10 mouse cellular contexts compared by ENCODE assay signal in the genomic region with DNA sequence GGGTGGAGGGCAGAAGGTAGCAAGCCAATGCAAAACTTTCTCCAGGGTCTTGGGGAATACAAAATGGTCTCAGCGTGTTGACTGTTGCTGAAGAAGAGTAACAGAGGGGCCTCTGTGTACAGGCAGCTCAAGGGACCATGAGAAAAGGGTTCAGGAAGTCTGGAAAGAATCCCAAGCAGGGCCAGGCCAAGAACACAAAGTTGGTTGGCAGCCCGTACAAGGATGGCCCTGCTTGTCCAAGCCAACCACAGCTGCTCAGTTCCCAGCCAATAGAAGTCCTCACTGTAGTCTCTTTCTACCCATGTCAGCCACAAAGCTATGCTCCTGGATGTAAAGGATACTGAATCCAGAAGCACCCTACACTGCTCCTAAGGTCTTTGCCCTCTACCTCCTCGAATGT. TPM values are rescaled to one million over a fixed set of nuclear protein-coding genes. Genes with fewer than 3 reads are reported as not detected.
DNase-seq lines count a peak whose midpoint lies in the region; ATAC-seq lines count a peak whose summit lies in the region.
"Had no signal": no experiment of that assay in that cellular context is flagged by ENCODE, and none has a peak within 500 bp of the region (broad histone marks: within the 10 kb centered on the region; RNA-seq: fewer than 3 reads in every experiment).

No protein-coding gene starts in this region.

- intact Hi-C loops in left cerebral cortex, postnatal 4 days (cut with DNase I), result no loop called here
- intact Hi-C loops in gastrocnemius, postnatal 36 days (cut with DNase I), result loop anchor here (10.0 kb wide), 1 partner anchor 305 kb away; no protein-coding TSS in a partner anchor

- no peaks in the 10 kb centered on the region for H3K36me3 ChIP-seq in forebrain, embryonic 16.5 days (ENCODE audit: control insufficient read depth, insufficient read depth)
- H3K36me3 ChIP-seq in forebrain, embryonic 13.5 days (ENCODE audit: poor library complexity, severe bottlenecking), result no peaks in the 10 kb centered on the region
- H3K36me3 ChIP-seq: kidney, embryonic 15.5 days; midbrain, embryonic 13.5 days had no signal

- no peak overlapping the region for H3K9ac ChIP-seq in forebrain, embryonic 16.5 days (replicated peaks; ENCODE audit: low read depth, low read length)
- no peak overlapping the region for H3K9ac ChIP-seq in forebrain, embryonic 13.5 days
- H3K9ac ChIP-seq: kidney, embryonic 15.5 days; midbrain, embryonic 13.5 days had no signal

- no peak overlapping the region for H3K27ac ChIP-seq in forebrain, embryonic 16.5 days (ENCODE audit: low read length)
- H3K27ac ChIP-seq in forebrain, embryonic 13.5 days, result no peak overlapping the region
- H3K27ac ChIP-seq: kidney, embryonic 15.5 days; midbrain, embryonic 13.5 days had no signal

- no peaks in the 10 kb centered on the region for H3K27me3 ChIP-seq in forebrain, embryonic 16.5 days (replicated peaks; ENCODE audit: control insufficient read depth, insufficient read depth, low read length)
- H3K27me3 ChIP-seq in forebrain, embryonic 13.5 days, result no peaks in the 10 kb centered on the region
- H3K27me3 ChIP-seq: CH12.LX; kidney, embryonic 15.5 days; midbrain, embryonic 13.5 days had no signal

- no peak overlapping the region for H3K4me2 ChIP-seq in forebrain, embryonic 16.5 days (ENCODE audit: low read length)
- no peak overlapping the region for H3K4me2 ChIP-seq in forebrain, embryonic 13.5 days
- H3K4me2 ChIP-seq: kidney, embryonic 15.5 days; midbrain, embryonic 13.5 days had no signal

- 78% methylated on average over 3 of the region's 3 CpGs for WGBS in forebrain, embryonic 16.5 days
- 81% methylated on average over 3 of the region's 3 CpGs for WGBS in forebrain, embryonic 13.5 days

- no peak overlapping the region for H3K4me3 ChIP-seq in forebrain, embryonic 16.5 days (replicated peaks; ENCODE audit: low read length)
- H3K4me3 ChIP-seq in forebrain, embryonic 13.5 days, result no peak overlapping the region
- H3K4me3 ChIP-seq: kidney, embryonic 15.5 days; midbrain, embryonic 13.5 days had no signal

- H3K4me1 ChIP-seq in forebrain, embryonic 16.5 days (replicated peaks; ENCODE audit: control insufficient read depth, insufficient read depth, low read length), result peaks cover 17% of the 10 kb centered on the region
- peaks cover 19% of the 10 kb centered on the region for H3K4me1 ChIP-seq in forebrain, embryonic 13.5 days
- H3K4me1 ChIP-seq: kidney, embryonic 15.5 days had no signal

- ATAC-seq in forebrain, embryonic 16.5 days, result peak; percentile 27; the same call in 1 of the 2 replicates
- no peak for ATAC-seq in forebrain, embryonic 13.5 days
- ATAC-seq in erythroid progenitor cell, adult 5-6 weeks (replicated peaks; ENCODE audit: low FRiP score, poor library complexity, severe bottlenecking), result 0 out of 2 replicates have a peak, but pooled peaks have one; percentile 9

- peak; percentile 70 for DNase-seq in left cerebral cortex, postnatal 4 days
- DNase-seq in left cerebral cortex, adult 18-20 months (ENCODE audit: low spot score in 2 of 2), result no peak
- DNase-seq in gastrocnemius, postnatal 36 days, result peak; percentile 39 to 42
- no peak for DNase-seq in spleen, postnatal 14 days (ENCODE audit: low spot score in 2 of 2)

- no peaks in the 10 kb centered on the region for H3K9me3 ChIP-seq in forebrain, embryonic 16.5 days (ENCODE audit: control insufficient read depth, low read length)
- no peaks in the 10 kb centered on the region for H3K9me3 ChIP-seq in forebrain, embryonic 13.5 days (replicated peaks)
- H3K9me3 ChIP-seq: kidney, embryonic 15.5 days; midbrain, embryonic 13.5 days had no signal

RNA-seq across cellular contexts. Expression of gene Diexf, which starts 40.4 kb away (rescaled TPM):
- polyA plus RNA-seq in forebrain, embryonic 16.5 days (2015; fragmentation: Nextera tagmentation; extraction: Ambion mirVana), result 11.3 and 13.9 TPM in 2 replicates
- 10.0 and 10.2 TPM in 2 replicates for polyA plus RNA-seq in forebrain, embryonic 13.5 days (2015; fragmentation: Nextera tagmentation; extraction: Ambion mirVana)
- 10 to 100 TPM; 26.5 to 28.6 TPM for total RNA-seq in left cerebral cortex, postnatal 4 days (2021)
- total RNA-seq in left cerebral cortex, adult 18-20 months (2021), result 10 to 100 TPM; 22.0 to 22.5 TPM
- total RNA-seq in erythroid progenitor cell, adult 5-6 weeks (2015; ENCODE audit: low replicate concordance), result 3.4 and 19.1 TPM in 2 replicates
- 1.4 and 1.5 TPM in 2 replicates for total RNA-seq in erythroid progenitor cell, adult 5-6 weeks (2017; ENCODE audit: low replicate concordance)
- total RNA-seq in gastrocnemius, postnatal 36 days (2021), result 1 to 10 TPM; 6.0 to 7.6 TPM

RNA-seq across cellular contexts. Expression of gene Syt14, which starts 54.1 kb away (rescaled TPM):
- 9.0 and 10.3 TPM in 2 replicates for polyA plus RNA-seq in forebrain, embryonic 16.5 days (2015; fragmentation: Nextera tagmentation; extraction: Ambion mirVana)
- polyA plus RNA-seq in forebrain, embryonic 13.5 days (2015; fragmentation: Nextera tagmentation; extraction: Ambion mirVana), result 6.2 and 7.6 TPM in 2 replicates
- 10 to 100 TPM; 28.6 to 29.0 TPM for total RNA-seq in left cerebral cortex, postnatal 4 days (2021)
- 10 to 100 TPM; 25.3 TPM for total RNA-seq in left cerebral cortex, adult 18-20 months (2021)
- 7.6 and 13.0 TPM in 2 replicates for total RNA-seq in erythroid progenitor cell, adult 5-6 weeks (2015; ENCODE audit: low replicate concordance)
- total RNA-seq in erythroid progenitor cell, adult 5-6 weeks (2017; ENCODE audit: low replicate concordance), result 5.4 and 8.8 TPM in 2 replicates
- total RNA-seq in gastrocnemius, postnatal 36 days (2021), result under 1 TPM; 0.05 to 0.15 TPM
- total RNA-seq: CH12.LX had no signal

Comparison
In these comparisons a context has a peak if more than half of its experiments do, and no peak if none do; other contexts are left out.
1. DNase-seq: peak in left cerebral cortex, postnatal 4 days (single experiment) and gastrocnemius, postnatal 36 days (2 of 2); none in left cerebral cortex, adult 18-20 months (0 of 2) and spleen, postnatal 14 days (0 of 2).
2. RNA of gene Syt14, which starts 54.1 kb away (total RNA-seq): 28.6 to 29.0 TPM in left cerebral cortex, postnatal 4 days, 25.3 TPM in left cerebral cortex, adult 18-20 months and 5.4 to 13.0 TPM in erythroid progenitor cell, adult 5-6 weeks; 0.05 to 0.15 TPM in gastrocnemius, postnatal 36 days; every median in the first group is over 4 times any median in the second.